Mouse (Mus musculus) limb, embryonic 13.5 days (tissue): Measurements from ENCODE around the gene Sgms1. TPM values are rescaled to one million over a fixed set of nuclear protein-coding genes. Genes with fewer than 3 reads are reported as not detected.
"Not testable (repeated sequence)": the region's sequence is repeated elsewhere in the genome, so short reads cannot be mapped to it uniquely, and the experiment has no call there.

Source experiments
- ATAC-seq: fragments of 200-750 bp; cut with Nextera tagmentation; 2 replicates; pipeline ENCODE4 v1.8.0; 2017; ENCODE audit warnings: low read depth, moderate number of reproducible peaks, moderate TSS enrichment; ENCODE audit not compliant: low FRiP score
- H3K27ac ChIP-seq: fragments of 300-500 bp; sonication (generic); 2 replicates; pipeline ENCODE4 v1.5.1; 2015; ENCODE audit warnings: inconsistent platforms, mild to moderate bottlenecking, moderate library complexity
- H3K27me3 ChIP-seq: fragments of 300-500 bp; sonication (generic); 2 replicates; pipeline ENCODE4 v1.6.1; 2015; ENCODE audit warnings: mild to moderate bottlenecking, inconsistent platforms
- H3K36me3 ChIP-seq: fragments of 300-500 bp; sonication (generic); 2 replicates; pipeline ENCODE4 v1.6.1; 2015; ENCODE audit warnings: inconsistent platforms, mild to moderate bottlenecking, moderate library complexity
- H3K4me1 ChIP-seq: fragments of 300-500 bp; sonication (generic); 2 replicates; pipeline ENCODE4 v1.6.1; 2015; ENCODE audit warnings: inconsistent platforms
- H3K4me2 ChIP-seq: fragments of 300-500 bp; sonication (generic); replicated peaks from 2 replicates; pipeline ENCODE4 v1.6.1; 2015; ENCODE audit warnings: inconsistent platforms, mild to moderate bottlenecking, moderate library complexity
- H3K4me3 ChIP-seq: fragments of 300-500 bp; sonication (generic); 2 replicates; pipeline ENCODE4 v1.5.1; 2015; ENCODE audit warnings: moderate library complexity, mild to moderate bottlenecking, inconsistent platforms
- H3K9ac ChIP-seq: fragments of 300-500 bp; sonication (generic); 2 replicates; pipeline ENCODE4 v1.6.1; 2015; ENCODE audit warnings: mild to moderate bottlenecking, inconsistent platforms
- H3K9me3 ChIP-seq: fragments of 300-500 bp; sonication (generic); 2 replicates; pipeline ENCODE4 v1.6.1; 2016; ENCODE audit warnings: inconsistent platforms
- WGBS: fragments of 180-500 bp; shearing (Covaris S2); methylation state at CpG from one replicate; pipeline ENCODE4 v1.1.7; 2015; 5-methylcytosine and 5-hydroxymethylcytosine counted together
- polyA plus RNA-seq: library from polyadenylated mRNA; unstranded; fragments of >200 nt; fragmentation: Nextera tagmentation; extraction: Ambion mirVana; gene quantifications from 2 replicates; pipeline ENCODE4 v1.2.1, GENCODE M21; 2015

Sgms1 gene
- polyA plus RNA-seq, 1 experiment from 2014 or later: 31.2 TPM

- Histone ChIP-seq H3K27me3 (no peaks in the 10 kb centered on the region), H3K9ac (no peak overlapping the region), H3K36me3 (no peaks in the 10 kb centered on the region), H3K4me3 (no peak overlapping the region), H3K4me1 (no peaks in the 10 kb centered on the region), H3K27ac (no peak overlapping the region), H3K4me2 (no peak overlapping the region), H3K9me3 (no peaks in the 10 kb centered on the region)
- ATAC-seq: no peak
- 86% methylated on average over 6 of the region's 6 CpGs for WGBS
These were observed 301.6 kb downstream of the Sgms1 start for GRCm38 (mm10) chr19:32087736-32088470.

- H3K27me3 ChIP-seq, ATAC-seq, H3K27ac ChIP-seq, H3K4me1 ChIP-seq, H3K4me3 ChIP-seq, H3K9ac ChIP-seq, H3K36me3 ChIP-seq, H3K4me2 ChIP-seq, H3K9me3 ChIP-seq: not testable (repeated sequence)
- 79% methylated on average over 1 of the region's 1 CpGs for WGBS
These were observed 304.7 kb downstream of the Sgms1 start for GRCm38 (mm10) chr19:32084813-32085212.

Other genes with a start within 250 kb of the Sgms1 start
- 122 and 136 TPM in 2 replicates for gene Rpl9-ps6, start 76.9 kb upstream of the Sgms1 start, polyA plus RNA-seq
- 81.3 and 82.2 TPM in 2 replicates for gene Minpp1, start 96.1 kb upstream of the Sgms1 start, polyA plus RNA-seq
- 48.0 and 49.1 TPM in 2 replicates for gene Papss2, start 206.1 kb upstream of the Sgms1 start, polyA plus RNA-seq